Mouse (Mus musculus): ENCODE measurements at regions not wholly inside any gene's neighbourhood (a gene's known extent, or its start where the extent isn't known, plus 50 kb on each side); places are given as distances from the start of the nearest gene placed in this dataset.

DNA sequence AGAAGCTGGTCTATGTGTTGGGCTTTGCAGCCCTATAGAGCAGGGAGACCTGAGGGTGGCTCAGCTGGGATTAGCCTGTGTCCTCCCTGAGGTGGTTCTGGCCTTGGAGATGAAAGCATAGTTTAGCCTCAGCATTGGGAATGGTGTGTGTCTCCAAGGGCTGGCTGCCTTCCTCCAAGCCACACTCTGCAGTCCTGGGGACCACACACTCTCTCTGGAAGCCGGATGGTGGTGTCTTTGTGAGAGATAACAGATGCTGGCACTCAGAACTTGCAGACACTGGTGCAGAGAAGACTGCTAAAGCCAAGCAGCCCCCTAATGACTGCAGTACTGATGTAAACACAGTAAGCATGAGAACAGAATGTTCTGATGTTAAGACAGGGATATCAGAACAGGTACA is 243.2 kb downstream of the Zfp326 start:
- no peak for TF ChIP-seq CTCF (IDR thresholded peaks at IDR 0.05; ENCODE audit: borderline replicate concordance, insufficient read depth, low read length)
- TF ChIP-seq POLR2A (IDR thresholded peaks at IDR 0.05; ENCODE audit: low read depth, low read length): no peak

All from embryonic fibroblast, embryonic 13.5 days (primary cell).